Mouse (Mus musculus) liver, adult 2 months (tissue): ENCODE results near the gene Hist1h4h.

Experiments used
- CTCF ChIP-seq: fragments of 200-500 bp; IDR thresholded peaks from 2 replicates; pipeline ENCODE4 v1.5.1; 2011; ENCODE audit warnings: low read depth, low read length, control low read depth
- POLR2A ChIP-seq: fragments of 200-500 bp; IDR thresholded peaks from 2 replicates; pipeline ENCODE4 v1.6.1; 2011; ENCODE audit warnings: low read length, control low read depth; ENCODE audit not compliant: insufficient read depth; ENCODE audit errors: extremely low read depth

DNA sequence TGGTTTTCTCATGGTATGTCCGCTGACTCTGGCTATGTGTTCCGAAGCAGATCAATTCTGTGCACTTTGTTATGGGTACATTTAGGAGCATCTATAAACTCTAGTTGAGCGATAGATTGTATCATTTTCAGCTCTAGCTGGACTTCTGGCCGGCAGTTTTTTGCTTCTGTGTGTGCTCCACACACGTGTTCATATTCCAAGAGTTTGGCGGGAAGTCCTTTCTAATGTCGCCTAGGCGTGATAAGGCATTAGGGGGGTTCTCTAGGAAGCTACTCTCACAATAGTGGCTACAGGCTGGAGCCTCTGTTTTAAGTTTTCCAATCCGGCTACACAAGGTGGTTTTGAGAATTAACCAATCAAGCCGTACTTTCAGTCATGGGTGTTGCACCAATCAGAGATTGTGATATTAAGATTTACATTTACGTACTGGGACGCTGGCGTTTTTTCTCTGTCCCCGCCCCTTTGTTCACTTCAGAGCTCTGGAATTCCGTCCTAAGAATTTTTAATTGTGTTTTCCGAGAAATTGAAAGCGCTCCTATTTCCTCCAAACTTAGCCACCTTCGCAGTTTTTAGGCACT, 25.1 kb downstream of the Hist1h4h start:
- TF ChIP-seq POLR2A (no peak), CTCF (no peak)
